In genomic region chr9:98929496-98929895, GRCm38 (mm10) we compare ENCODE assay signal across 17 mouse cellular contexts. TPM values are rescaled to one million over a fixed set of nuclear protein-coding genes. Genes with fewer than 3 reads are reported as not detected.
DNase-seq lines count a peak whose midpoint lies in the region; ATAC-seq and TF ChIP-seq lines count a peak whose summit lies in the region.
"Had no signal": no experiment of that assay in that cellular context is flagged by ENCODE, and none has a peak within 500 bp of the region (broad histone marks: within the 10 kb centered on the region; RNA-seq: fewer than 3 reads in every experiment).

No protein-coding gene starts in this region.

- no peak overlapping the region for H3K27ac ChIP-seq in hindbrain, postnatal 0 days
- H3K27ac ChIP-seq in hindbrain, embryonic 10.5 days: no peak overlapping the region
- no peak overlapping the region for H3K27ac ChIP-seq in midbrain, postnatal 0 days (ENCODE audit: low read depth, low read length)
- no peak overlapping the region for H3K27ac ChIP-seq in midbrain, embryonic 16.5 days (ENCODE audit: low read length)
- no peak overlapping the region for H3K27ac ChIP-seq in testis, adult 2 months (ENCODE audit: control insufficient read depth, insufficient read depth, low read depth, low read length)
- H3K27ac ChIP-seq: kidney, embryonic 15.5 days; limb, embryonic 13.5 days had no signal

- no peak overlapping the region for H3K9ac ChIP-seq in hindbrain, postnatal 0 days (replicated peaks; ENCODE audit: low read length)
- no peak overlapping the region for H3K9ac ChIP-seq in midbrain, postnatal 0 days (replicated peaks; ENCODE audit: low read length, poor library complexity, severe bottlenecking)
- H3K9ac ChIP-seq in midbrain, embryonic 16.5 days (ENCODE audit: low read depth, low read length): no peak overlapping the region
- H3K9ac ChIP-seq: kidney, embryonic 15.5 days; limb, embryonic 13.5 days had no signal

- intact Hi-C loops in heart, postnatal 14 days (cut with DNase I): no loop called here

- WGBS in hindbrain, postnatal 0 days: 93% methylated on average over 2 of the region's 2 CpGs
- WGBS in hindbrain, embryonic 10.5 days: 84% methylated on average over 2 of the region's 2 CpGs
- WGBS in midbrain, postnatal 0 days: 95% methylated on average over 2 of the region's 2 CpGs
- 94% methylated on average over 2 of the region's 2 CpGs for WGBS in midbrain, embryonic 16.5 days

- TF ChIP-seq POLR2A in testis, adult 2 months (IDR thresholded peaks at IDR 0.05; ENCODE audit: control insufficient read depth, low read depth, low read length): no peak

- H3K36me3 ChIP-seq in hindbrain, postnatal 0 days (ENCODE audit: insufficient read depth, low read length): no peaks in the 10 kb centered on the region
- no peaks in the 10 kb centered on the region for H3K36me3 ChIP-seq in hindbrain, embryonic 10.5 days
- H3K36me3 ChIP-seq in midbrain, postnatal 0 days (ENCODE audit: insufficient read depth, low read length): no peaks in the 10 kb centered on the region
- no peaks in the 10 kb centered on the region for H3K36me3 ChIP-seq in midbrain, embryonic 16.5 days (ENCODE audit: control insufficient read depth, insufficient read depth, low read length)
- H3K36me3 ChIP-seq in testis, adult 2 months (ENCODE audit: control insufficient read depth, insufficient read depth, low read length): no peaks in the 10 kb centered on the region
- H3K36me3 ChIP-seq: kidney, embryonic 15.5 days; limb, embryonic 13.5 days had no signal

- DNase-seq in hindbrain, postnatal 0 days (ENCODE audit: low spot score): no peak
- DNase-seq in hindbrain, embryonic 10.5 days (ENCODE audit: low spot score): no peak
- DNase-seq in midbrain, postnatal 0 days (ENCODE audit: low spot score): no peak
- peak; percentile 2 for DNase-seq in MEL-GATA-1-ER (ENCODE audit: extremely low read depth, low read depth)
- no peak for DNase-seq in layer of hippocampus, postnatal 14 days (ENCODE audit: low spot score in 2 of 2)
- no peak for DNase-seq in heart, postnatal 14 days
- DNase-seq: adrenal gland, postnatal 14 days; cerebellum, adult 11 months; spleen, adult 18-20 months had no signal

- TF ChIP-seq CTCF in hindbrain, postnatal 0 days (IDR thresholded peaks at IDR 0.05; ENCODE audit: low read depth): peak; percentile 34
- TF ChIP-seq CTCF in midbrain, postnatal 0 days (IDR thresholded peaks at IDR 0.05): peak; percentile 50
- TF ChIP-seq CTCF in testis, adult 2 months (IDR thresholded peaks at IDR 0.05; ENCODE audit: control insufficient read depth, insufficient read depth, insufficient replicate concordance, low read depth, low read length): peak; percentile 58; the same call in 1 of the 2 replicates

- no peaks in the 10 kb centered on the region for H3K27me3 ChIP-seq in hindbrain, postnatal 0 days (ENCODE audit: insufficient read depth, low read length)
- H3K27me3 ChIP-seq in hindbrain, embryonic 10.5 days (ENCODE audit: insufficient read depth, poor library complexity, severe bottlenecking): peaks cover 9% of the 10 kb centered on the region; the same call in 1 of the 2 replicates
- H3K27me3 ChIP-seq in midbrain, postnatal 0 days (ENCODE audit: insufficient read depth, low read length): peaks cover 4% of the 10 kb centered on the region; the same call in 1 of the 2 replicates
- H3K27me3 ChIP-seq in midbrain, embryonic 16.5 days (ENCODE audit: control insufficient read depth, insufficient read depth, low read depth, low read length): no peaks in the 10 kb centered on the region; the same call in 1 of the 2 replicates
- no peaks in the 10 kb centered on the region for H3K27me3 ChIP-seq in testis, adult 2 months (ENCODE audit: control insufficient read depth, insufficient read depth, low read length)
- H3K27me3 ChIP-seq: limb, embryonic 13.5 days had no signal

- no peak overlapping the region for H3K4me2 ChIP-seq in hindbrain, postnatal 0 days (ENCODE audit: low read depth, low read length)
- H3K4me2 ChIP-seq in midbrain, postnatal 0 days (ENCODE audit: low read depth, low read length, poor library complexity, severe bottlenecking): no peak overlapping the region
- H3K4me2 ChIP-seq in midbrain, embryonic 16.5 days (ENCODE audit: low read length): no peak overlapping the region
- H3K4me2 ChIP-seq: kidney, embryonic 15.5 days; limb, embryonic 13.5 days had no signal

- no peak for ATAC-seq in hindbrain, postnatal 0 days
- ATAC-seq in midbrain, postnatal 0 days (ENCODE audit: low FRiP score): no peak
- ATAC-seq in midbrain, embryonic 16.5 days: no peak

- H3K4me1 ChIP-seq in hindbrain, postnatal 0 days (ENCODE audit: insufficient read depth, low read length): no peaks in the 10 kb centered on the region
- peaks cover 15% of the 10 kb centered on the region; the same call in 1 of the 2 replicates for H3K4me1 ChIP-seq in hindbrain, embryonic 10.5 days (replicated peaks)
- H3K4me1 ChIP-seq in midbrain, postnatal 0 days (ENCODE audit: insufficient read depth, low read length): no peaks in the 10 kb centered on the region
- no peaks in the 10 kb centered on the region for H3K4me1 ChIP-seq in midbrain, embryonic 16.5 days (ENCODE audit: control insufficient read depth, insufficient read depth, low read length)
- no peaks in the 10 kb centered on the region; the same call in 1 of the 2 replicates for H3K4me1 ChIP-seq in testis, adult 2 months (ENCODE audit: control insufficient read depth, insufficient read depth, low read length)
- H3K4me1 ChIP-seq: kidney, embryonic 15.5 days; limb, embryonic 13.5 days had no signal

- H3K4me3 ChIP-seq in hindbrain, postnatal 0 days (ENCODE audit: low read length): no peak overlapping the region
- H3K4me3 ChIP-seq in hindbrain, embryonic 10.5 days: no peak overlapping the region
- no peak overlapping the region for H3K4me3 ChIP-seq in midbrain, postnatal 0 days (ENCODE audit: low read depth, low read length)
- H3K4me3 ChIP-seq in midbrain, embryonic 16.5 days (ENCODE audit: low read depth, low read length): no peak overlapping the region
- H3K4me3 ChIP-seq in testis, adult 2 months (ENCODE audit: control insufficient read depth, low read depth, low read length): no peak overlapping the region
- H3K4me3 ChIP-seq: kidney, embryonic 15.5 days; limb, embryonic 13.5 days; myocyte had no signal

- 0 out of 2 replicates have a peak, but pooled peaks cover 2% of the 10 kb centered on the region for H3K9me3 ChIP-seq in hindbrain, postnatal 0 days (ENCODE audit: low read length)
- peaks cover 7% of the 10 kb centered on the region; the same call in 1 of the 2 replicates for H3K9me3 ChIP-seq in hindbrain, embryonic 10.5 days
- no peaks in the 10 kb centered on the region for H3K9me3 ChIP-seq in midbrain, postnatal 0 days (ENCODE audit: low read length)
- no peaks in the 10 kb centered on the region for H3K9me3 ChIP-seq in midbrain, embryonic 16.5 days (replicated peaks; ENCODE audit: control insufficient read depth, low read length, poor library complexity, severe bottlenecking)
- H3K9me3 ChIP-seq: kidney, embryonic 15.5 days had no signal

RNA-seq across cellular contexts. Expression of gene Foxl2, which starts 25.6 kb away (rescaled TPM):
- 0.04 and 0.05 TPM in 2 replicates for total RNA-seq in hindbrain, postnatal 0 days (2014; rRNA removed)
- polyA plus RNA-seq in hindbrain, postnatal 0 days (2015; fragmentation: Nextera tagmentation; extraction: Ambion mirVana): 0.28 and 0.57 TPM in 2 replicates
- 2.4 and 3.1 TPM in 2 replicates for polyA plus RNA-seq in hindbrain, embryonic 10.5 days (2016; fragmentation: Nextera tagmentation; extraction: Ambion mirVana)
- total RNA-seq in midbrain, postnatal 0 days (2014; rRNA removed): 0.22 and 0.66 TPM in 2 replicates
- 0.70 and 0.79 TPM in 2 replicates for polyA plus RNA-seq in midbrain, postnatal 0 days (2015; fragmentation: Nextera tagmentation; extraction: Ambion mirVana)
- polyA plus RNA-seq in midbrain, embryonic 16.5 days (2015; fragmentation: Nextera tagmentation; extraction: Ambion mirVana): 0.49 and 0.52 TPM in 2 replicates
- polyA plus RNA-seq in testis, adult 2 months (2012; rRNA removed): not detected in 2 replicates
- 1 to 10 TPM; 1.4 to 1.6 TPM for total RNA-seq in layer of hippocampus, postnatal 14 days (2021)
- total RNA-seq in heart, postnatal 14 days (2021): not detected
- total RNA-seq: adrenal gland, postnatal 14 days; hematopoietic stem cell, adult 5-6 weeks had no signal
- polyA plus RNA-seq: kidney, embryonic 15.5 days; limb, embryonic 13.5 days; urinary bladder, adult 2 months had no signal

RNA-seq across cellular contexts. Expression of gene 7420426K07Rik, which starts 26.6 kb away (rescaled TPM):
- not detected in 2 replicates for total RNA-seq in hindbrain, postnatal 0 days (2014; rRNA removed)
- polyA plus RNA-seq in hindbrain, postnatal 0 days (2015; fragmentation: Nextera tagmentation; extraction: Ambion mirVana): not detected in 2 replicates
- polyA plus RNA-seq in hindbrain, embryonic 10.5 days (2016; fragmentation: Nextera tagmentation; extraction: Ambion mirVana): not detected in 2 replicates
- total RNA-seq in midbrain, postnatal 0 days (2014; rRNA removed): not detected in 2 replicates
- not detected in 2 replicates for polyA plus RNA-seq in midbrain, postnatal 0 days (2015; fragmentation: Nextera tagmentation; extraction: Ambion mirVana)
- polyA plus RNA-seq in midbrain, embryonic 16.5 days (2015; fragmentation: Nextera tagmentation; extraction: Ambion mirVana): not detected in 2 replicates
- polyA plus RNA-seq in testis, adult 2 months (2012; rRNA removed): not detected in 2 replicates
- total RNA-seq in layer of hippocampus, postnatal 14 days (2021): not detected
- not detected for total RNA-seq in heart, postnatal 14 days (2021)
- total RNA-seq: adrenal gland, postnatal 14 days; hematopoietic stem cell, adult 5-6 weeks; layer of hippocampus, postnatal 25 days had no signal
- polyA plus RNA-seq: kidney, embryonic 15.5 days; limb, embryonic 13.5 days; myocyte; urinary bladder, adult 2 months had no signal

RNA-seq across cellular contexts. Expression of gene Faim, which starts 56.7 kb away (rescaled TPM):
- total RNA-seq in hindbrain, postnatal 0 days (2014; rRNA removed): 31.3 and 32.1 TPM in 2 replicates
- 116 and 123 TPM in 2 replicates for polyA plus RNA-seq in hindbrain, postnatal 0 days (2015; fragmentation: Nextera tagmentation; extraction: Ambion mirVana)
- polyA plus RNA-seq in hindbrain, embryonic 10.5 days (2016; fragmentation: Nextera tagmentation; extraction: Ambion mirVana): 73.7 and 77.8 TPM in 2 replicates
- 49.6 and 55.7 TPM in 2 replicates for total RNA-seq in midbrain, postnatal 0 days (2014; rRNA removed)
- 97.9 and 109 TPM in 2 replicates for polyA plus RNA-seq in midbrain, postnatal 0 days (2015; fragmentation: Nextera tagmentation; extraction: Ambion mirVana)
- polyA plus RNA-seq in midbrain, embryonic 16.5 days (2015; fragmentation: Nextera tagmentation; extraction: Ambion mirVana): 118 and 119 TPM in 2 replicates
- 5.0 and 5.6 TPM in 2 replicates for polyA plus RNA-seq in testis, adult 2 months (2012; rRNA removed)
- total RNA-seq in layer of hippocampus, postnatal 14 days (2021): 10 to 100 TPM; 53.8 to 58.5 TPM
- total RNA-seq in heart, postnatal 14 days (2021): 1 to 10 TPM; 5.3 to 5.6 TPM

Comparison
In these comparisons a context has a peak if more than half of its experiments do, and no peak if none do; other contexts are left out.
1. RNA of gene Faim, which starts 56.7 kb away (polyA plus RNA-seq): 118 to 119 TPM in midbrain, embryonic 16.5 days, 116 to 123 TPM in hindbrain, postnatal 0 days, 97.9 to 109 TPM in midbrain, postnatal 0 days and 73.7 to 77.8 TPM in hindbrain, embryonic 10.5 days; 5.0 to 5.6 TPM in testis, adult 2 months; every median in the first group is over 10 times any median in the second.
2. Peak in every context shown above with its lines, with median percentiles within 50 percentile points of each other: CTCF ChIP-seq.